Mouse (Mus musculus): ENCODE results near the gene Tnni2.

Gene Tnni2

DNA sequence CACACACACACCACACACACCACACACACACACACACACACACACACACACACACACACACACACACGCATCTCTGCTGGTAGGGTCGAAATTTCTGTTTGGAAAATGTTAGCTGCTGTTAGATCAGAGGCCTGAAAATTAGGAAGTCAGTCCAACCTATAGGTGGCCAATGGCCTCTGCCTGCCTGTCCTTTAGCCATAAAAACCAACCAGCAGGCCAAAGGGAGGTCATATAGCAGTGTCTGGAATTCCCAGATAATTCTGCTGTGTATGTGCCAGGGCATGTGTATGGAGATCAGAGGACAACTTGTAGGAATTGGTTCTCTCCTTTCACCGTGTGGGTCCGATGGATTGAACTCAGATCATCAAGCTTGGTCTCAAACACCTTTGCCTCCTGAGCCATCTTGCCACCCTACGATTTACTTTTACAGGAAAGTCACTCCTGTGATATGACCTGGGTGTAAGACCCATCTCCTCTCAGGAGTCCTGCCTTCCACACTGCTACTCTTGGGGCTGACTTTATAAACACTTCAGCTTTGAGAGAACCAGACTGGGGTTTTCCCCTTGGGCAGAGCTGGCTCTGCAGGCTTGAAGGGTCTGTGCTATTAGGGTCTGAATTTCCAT, 17.2 kb downstream of the Tnni2 start:
- in situ Hi-C loops (cut with MboI, MseI): no loop called here

DNA sequence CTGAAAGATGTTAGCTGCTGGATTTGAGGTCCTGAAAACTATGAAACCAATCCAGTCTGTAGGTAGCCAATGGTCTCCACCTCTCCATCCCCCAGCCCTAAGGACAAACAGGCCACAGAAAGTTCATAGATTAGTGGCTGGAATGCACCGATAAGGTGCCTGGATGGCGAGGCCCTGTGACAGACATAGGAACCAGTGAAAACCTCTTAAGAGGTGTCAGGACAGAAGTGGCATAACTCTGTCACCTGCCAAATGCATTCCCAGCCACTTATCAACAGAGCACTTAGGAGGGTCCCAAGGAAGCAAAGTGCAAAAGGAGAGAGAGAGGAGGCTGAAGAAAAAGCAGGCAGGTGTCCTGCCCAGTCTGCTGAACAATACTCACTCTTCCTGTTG, 17.7 kb downstream of the Tnni2 start:
- in situ Hi-C loops (cut with MboI, MseI): no loop called here

DNA sequence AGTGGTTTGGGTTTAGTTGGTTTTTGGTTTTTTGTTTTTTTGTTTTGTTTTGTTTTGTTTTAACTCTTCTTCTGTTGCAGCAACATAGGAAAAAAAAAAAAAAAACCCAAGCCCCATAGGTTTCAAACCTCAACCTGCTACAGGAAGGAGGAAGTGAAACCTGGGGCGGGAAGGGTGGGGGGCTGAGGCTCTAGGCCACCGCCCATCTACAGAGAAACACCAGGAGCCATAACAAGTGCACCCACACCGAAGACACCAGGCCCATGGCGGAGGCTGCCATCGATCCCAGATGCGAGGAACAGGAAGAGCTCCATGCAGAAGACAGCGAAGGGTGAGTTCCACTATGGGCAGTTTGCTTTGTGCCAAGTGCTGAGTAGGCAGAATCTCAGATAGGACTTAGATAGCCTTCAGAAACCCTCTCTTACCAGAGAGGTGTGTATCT, 19.0 kb downstream of the Tnni2 start, which contains the start of gene Lsp1:
TSS of gene Lsp1 (plus strand) at position 174 of the 442 bp plus-strand sequence.
- in situ Hi-C loops (cut with MboI, MseI): no loop called here

DNA sequence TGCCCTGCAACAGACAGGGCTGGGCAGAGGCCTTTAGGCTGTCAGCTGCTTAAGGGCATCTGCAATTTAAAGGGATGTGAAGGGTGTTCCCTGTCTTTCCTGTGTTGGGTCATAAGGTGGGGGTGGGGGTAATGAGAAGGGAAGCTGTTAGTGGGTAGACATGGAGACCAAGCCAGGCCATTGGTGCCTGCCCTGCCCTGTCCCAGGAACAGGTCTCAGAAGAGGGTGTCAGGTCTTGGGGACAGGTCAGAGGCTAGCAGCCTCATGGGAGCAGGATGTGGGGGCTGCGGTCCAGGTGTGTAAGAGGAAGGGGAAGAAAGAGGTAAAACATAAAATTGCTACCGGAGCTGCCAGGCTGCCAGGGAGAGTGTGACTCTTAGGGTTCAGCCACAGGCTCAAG, 19.8 kb downstream of the Tnni2 start:
- in situ Hi-C loops (cut with MboI, MseI): no loop called here

DNA sequence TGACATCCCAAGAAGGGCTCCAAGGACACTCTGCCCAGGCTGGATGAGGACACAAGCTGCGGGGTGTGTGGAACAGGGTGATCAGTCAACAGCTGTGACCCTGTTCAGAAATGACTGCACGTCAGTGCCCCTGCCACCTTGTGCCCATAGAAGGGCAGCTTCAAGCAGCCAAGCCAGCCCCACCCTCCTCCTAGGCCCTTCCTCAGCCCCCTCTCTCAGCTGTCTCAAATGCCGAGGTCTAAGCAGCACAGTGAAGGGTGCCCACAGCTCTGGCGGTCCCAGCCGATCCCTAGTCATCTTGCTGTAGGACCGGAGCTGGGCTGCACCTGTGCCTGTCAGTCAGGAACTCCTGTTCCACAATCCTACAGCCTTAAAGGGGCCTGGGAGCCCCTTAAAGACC, 20.6 kb downstream of the Tnni2 start:
- in situ Hi-C loops (cut with MboI, MseI): no loop called here

DNA sequence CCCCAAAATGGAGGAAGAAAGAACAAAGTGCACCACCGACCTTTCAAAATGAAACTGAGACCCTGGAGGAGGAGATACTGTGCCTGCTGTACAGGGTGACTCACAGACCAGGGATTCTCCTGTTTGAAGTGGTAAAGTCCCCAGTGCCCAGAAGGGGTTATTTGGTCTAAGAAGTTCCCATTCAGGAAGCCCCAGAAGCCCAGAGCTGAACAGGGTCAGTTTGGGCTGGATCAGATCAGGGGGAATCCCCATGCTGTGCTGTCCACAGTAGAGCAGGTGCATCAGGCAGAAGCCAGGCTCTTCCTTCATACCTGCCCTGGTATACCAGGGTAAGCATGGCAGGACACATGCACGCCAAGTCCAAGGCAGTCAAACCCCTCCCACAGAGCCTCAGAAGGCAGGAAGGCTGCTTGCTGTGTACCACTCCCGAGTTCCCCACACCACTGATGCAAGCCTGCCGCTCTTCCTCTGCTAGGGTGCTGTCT, 21.0 kb downstream of the Tnni2 start:
- in situ Hi-C loops (cut with MboI, MseI): no loop called here

DNA sequence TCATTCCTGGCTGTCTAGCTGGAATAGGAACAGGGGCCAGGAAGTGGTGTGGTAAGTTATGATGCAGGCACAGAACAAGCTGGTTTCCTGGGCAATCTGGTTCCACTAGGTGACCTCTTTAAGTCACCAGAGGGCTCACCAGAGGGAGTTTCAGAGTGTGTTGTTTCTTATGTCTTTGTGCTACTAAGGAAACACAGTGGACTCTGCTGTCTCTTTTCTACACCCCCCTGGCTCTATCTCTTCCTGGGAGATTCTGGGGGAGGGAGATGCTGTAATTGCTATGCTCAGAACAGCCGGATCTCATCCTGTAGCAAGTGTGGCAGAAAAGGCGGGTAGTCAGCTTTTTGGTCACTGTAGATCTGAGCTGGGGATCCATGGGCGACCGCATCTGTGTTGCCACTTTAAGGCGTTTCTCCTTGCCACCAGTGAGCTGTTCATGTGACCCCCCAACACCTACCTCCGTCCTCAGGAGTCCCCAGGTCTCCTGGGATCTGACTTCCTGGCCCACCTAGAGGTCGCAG, 28.6 kb downstream of the Tnni2 start:
- in situ Hi-C loops (cut with MboI, MseI): no loop called here

DNA sequence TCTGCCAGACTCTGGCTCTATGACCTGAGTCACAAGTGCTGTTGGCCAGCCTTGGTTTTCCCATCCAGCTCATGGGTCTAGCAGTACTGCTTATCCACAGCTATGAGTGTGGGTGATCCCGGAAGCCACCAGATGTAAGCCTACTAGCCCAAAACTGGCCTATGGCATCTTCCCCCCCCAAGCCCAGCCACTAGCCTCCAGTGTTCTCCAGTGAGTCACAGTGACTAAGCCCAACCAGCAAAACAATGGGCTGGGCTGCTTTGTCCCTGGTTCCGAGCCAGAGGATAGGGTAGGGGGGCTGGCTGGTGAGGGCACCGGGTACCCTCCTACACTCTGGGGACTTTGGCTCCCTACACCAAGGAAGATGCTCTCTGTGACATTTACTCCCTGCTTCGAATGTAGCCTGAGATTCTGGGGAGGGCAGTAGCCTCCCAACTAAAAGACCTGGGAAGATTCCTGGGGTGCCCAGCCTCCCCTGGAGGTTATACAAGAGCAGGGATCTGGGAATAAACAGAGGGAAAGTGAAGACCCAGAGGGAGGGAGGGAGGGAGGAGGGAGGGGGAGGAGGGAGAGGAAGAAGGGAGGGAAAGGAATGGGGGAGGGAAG, 29.3 kb downstream of the Tnni2 start:
- in situ Hi-C loops (cut with MboI, MseI): no loop called here

DNA sequence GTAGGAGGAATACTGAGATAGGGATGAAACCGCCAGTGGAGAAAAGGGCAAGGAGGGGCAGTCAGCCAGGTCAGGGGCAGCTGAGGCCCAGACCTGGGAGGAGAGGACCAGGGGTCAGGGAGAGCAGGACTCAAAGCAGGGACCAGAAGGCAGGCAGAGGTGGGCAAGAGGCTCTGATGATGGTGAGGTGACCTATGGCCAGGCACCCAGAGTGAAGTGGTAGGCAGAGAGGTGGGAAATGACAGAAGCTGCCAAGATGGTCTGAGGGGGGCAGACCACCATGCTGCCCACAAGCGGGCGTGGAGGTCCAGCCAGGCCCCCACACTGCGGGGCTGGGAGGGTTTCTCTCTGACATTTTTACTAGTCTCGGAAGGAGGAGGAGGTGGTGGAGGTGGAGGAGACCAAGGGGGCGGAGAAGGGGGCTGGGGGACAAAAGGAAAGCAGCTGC, 29.8 kb downstream of the Tnni2 start:
- in situ Hi-C loops (cut with MboI, MseI): no loop called here

DNA sequence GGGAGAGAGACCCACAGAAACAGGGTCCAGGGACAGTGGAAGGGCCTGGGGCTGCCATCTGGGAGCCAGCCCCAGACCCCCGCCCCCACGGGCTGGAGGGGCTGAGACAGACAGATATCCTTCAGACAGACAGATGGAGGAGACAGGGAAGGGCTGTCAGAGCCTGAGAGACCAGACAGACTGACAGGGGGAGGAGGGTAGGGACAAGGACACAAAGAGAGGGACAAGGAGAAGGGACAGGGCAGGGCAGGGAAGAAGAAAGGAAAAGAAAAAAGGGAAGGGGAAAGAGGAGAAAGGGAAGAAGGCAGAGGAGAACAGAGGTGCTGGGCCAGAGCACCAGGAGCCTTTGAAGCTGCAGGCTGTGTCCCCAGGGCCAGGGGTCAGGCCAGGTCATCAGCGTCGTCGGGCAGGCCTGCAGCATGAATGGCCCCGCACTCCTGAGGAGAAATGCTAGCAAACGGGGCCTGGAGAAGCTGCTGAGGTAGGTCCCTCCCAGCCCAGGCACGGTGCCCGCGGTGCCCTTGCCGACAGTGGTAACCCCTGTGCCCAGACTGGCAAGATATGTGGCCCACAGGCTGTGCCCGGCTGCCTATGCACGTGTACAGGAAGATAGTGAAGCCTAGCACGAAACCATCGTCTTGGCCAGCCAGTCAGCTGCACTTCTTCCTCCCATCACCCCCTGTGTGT, 30.4 kb downstream of the Tnni2 start:
- in situ Hi-C loops (cut with MboI, MseI): no loop called here

DNA sequence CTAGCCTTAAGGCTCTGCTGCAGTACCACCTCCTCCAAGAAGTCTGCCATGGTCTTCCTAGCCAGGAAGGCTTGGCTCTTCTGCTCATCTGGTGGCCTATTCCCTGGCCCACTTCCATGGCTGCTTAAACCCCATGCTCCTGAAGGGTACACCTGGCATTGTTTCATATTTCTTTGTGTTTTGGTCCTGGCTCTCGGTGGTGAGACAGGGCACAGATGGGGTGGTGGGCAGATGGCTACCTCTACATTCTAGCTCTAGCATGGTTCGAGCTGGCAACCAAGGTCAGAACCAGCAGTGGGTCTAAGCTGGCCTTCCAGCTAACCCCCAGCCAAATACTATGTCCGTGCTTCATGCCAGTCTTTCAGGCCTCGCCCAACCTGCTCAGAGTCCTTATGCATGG, 31.3 kb downstream of the Tnni2 start:
- in situ Hi-C loops (cut with MboI, MseI): no loop called here

DNA sequence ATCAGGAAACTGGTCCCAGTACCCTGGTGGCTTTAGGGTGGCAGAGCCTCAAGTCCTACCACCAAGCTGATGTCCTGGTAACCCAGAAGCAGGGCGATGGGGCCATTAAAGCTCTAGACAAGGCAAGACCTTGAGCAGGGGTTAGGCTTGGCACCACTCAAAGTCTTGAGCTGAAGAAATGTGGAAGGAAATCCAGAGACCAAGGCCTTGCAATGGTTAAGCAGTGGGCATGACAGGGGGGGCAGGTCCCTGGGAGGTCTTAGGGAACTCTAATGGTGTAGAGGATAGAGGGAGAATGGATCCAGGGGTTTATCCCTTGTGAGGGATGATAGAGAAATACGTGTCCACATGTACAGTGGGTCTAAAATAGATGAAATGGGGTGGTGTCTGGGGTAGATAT, 31.9 kb downstream of the Tnni2 start:
- in situ Hi-C loops (cut with MboI, MseI): no loop called here

DNA sequence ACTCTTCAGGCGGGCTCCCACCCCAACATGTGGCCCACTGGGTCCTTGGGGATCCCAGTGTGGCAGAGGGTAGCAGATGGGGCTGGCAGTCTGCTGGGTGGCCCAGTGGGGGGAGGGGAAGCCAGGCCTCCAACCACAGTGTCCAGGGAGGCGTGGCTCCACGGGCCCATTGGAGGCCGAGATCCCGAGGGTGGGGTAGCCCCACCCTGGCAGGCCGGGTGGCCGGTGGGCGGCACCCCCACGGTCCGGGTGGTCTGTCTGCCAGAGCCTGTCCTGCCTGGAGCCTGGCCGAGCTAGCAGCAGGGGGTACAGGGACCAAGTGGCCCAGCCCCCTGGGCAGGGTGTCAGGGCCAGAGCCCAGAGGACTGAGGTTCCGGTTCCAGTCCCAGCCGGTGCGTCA, 33.2 kb downstream of the Tnni2 start:
- in situ Hi-C loops (cut with MboI, MseI): no loop called here

DNA sequence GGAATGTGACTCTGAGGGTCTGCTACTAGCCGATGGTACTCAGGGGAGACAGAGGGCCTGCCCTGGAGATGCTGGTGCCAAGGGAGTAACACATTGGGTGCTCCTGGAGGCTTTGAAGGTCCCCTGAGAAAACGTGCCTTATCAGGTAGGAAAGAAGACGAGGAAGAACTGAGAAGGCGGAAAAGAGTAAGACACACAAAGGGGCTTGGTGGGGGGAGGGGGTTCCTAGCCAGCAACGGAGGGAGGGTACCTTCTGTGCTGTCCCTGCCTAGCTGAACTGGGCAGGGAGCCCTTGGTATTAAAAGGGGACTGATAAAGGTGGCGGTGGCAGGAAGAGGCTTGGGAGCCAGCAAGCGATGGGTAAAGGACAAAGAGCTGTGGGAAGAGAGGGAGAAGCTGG, 34.0 kb downstream of the Tnni2 start:
- in situ Hi-C loops (cut with MboI, MseI): no loop called here

DNA sequence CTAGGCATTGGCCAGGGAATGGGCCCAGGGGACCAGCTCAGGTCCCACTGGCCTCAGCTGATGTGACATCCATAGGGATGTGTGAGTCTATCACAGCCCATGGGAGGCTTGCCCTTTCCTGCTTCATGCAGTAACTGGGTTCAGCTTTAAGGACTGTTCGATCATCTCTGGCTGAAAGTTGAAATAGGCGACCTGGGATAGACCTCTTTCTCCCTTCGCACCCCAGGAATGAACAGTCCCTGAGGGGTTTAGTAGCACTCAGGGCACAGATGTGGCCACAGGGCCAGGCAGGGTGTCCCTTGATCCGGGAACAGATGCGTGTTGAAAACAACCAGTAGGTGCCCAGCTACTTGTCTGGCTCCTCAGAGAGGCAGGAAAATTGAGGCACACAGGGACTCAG, 34.7 kb downstream of the Tnni2 start:
- in situ Hi-C loops (cut with MboI, MseI): no loop called here

DNA sequence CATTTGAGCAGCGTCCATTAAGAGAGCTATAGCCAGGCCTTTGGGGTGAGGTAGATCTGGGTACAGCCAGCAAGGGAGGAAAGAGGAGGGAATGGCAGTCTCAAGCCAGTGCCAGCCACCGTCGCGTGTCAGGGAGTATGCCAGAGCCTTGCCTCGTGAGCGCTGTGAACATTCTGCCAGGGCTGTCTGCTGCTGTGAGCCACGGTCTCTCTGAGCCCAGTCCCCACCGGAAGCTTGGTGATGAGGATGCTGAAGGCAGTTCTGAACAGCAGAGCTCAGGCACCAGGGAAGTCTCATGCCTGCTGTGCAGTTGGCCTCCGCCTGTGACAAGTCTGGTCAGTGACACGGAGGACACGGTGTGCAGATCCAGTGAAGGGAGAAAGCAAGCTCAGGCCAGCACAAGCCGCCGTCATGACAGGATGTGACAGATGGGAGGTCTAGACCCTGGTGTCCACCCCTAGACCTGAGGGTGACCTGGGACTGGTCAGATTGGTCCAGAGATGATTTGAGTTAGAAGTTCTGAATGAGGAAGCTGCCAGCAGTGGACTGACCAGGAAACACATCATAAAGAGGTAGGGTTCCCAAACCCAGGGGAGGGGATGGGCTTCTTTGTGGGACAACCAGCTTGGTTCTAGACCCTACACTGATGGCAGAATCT, 35.3 kb downstream of the Tnni2 start:
- in situ Hi-C loops (cut with MboI, MseI): no loop called here

DNA sequence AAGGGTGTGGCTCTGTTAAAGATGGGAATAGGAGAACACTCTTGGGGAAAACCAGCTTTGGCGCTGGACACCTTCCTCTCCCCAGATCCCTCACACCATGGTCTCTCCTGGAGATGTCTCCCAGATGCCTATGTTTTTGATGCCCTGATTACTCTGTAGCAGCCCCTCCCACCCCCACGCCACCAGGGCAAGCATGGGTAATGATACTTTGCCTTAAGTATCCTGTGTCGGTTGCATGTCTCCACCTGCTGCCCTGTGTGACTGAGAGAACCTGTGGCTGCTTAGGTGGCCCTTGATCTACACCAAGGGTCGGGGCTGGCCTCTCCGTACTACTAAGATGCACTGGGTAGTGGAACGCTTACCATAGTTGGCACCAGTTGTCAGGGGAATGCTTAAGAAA, 36.4 kb downstream of the Tnni2 start:
- in situ Hi-C loops (cut with MboI, MseI): no loop called here

DNA sequence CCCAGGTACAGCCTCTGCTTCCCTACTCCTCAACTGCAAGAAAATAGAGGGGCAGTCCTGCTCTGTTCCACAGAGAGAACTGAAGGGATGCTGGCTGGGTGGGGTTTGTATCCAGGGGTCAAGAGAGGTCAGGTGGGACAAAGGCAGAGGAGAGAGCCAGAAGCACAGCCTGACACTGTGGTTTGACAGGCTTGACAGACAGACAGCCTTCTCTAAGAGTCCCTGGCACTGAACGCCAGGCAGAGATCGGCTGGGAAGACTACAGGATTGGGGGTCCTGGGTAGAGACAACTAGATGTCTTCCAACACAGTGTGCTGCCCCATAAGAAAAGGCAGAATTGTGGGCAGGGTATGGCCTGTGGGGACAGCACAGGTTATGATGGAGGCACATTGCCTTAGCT, 37.0 kb downstream of the Tnni2 start:
- in situ Hi-C loops (cut with MboI, MseI): no loop called here

DNA sequence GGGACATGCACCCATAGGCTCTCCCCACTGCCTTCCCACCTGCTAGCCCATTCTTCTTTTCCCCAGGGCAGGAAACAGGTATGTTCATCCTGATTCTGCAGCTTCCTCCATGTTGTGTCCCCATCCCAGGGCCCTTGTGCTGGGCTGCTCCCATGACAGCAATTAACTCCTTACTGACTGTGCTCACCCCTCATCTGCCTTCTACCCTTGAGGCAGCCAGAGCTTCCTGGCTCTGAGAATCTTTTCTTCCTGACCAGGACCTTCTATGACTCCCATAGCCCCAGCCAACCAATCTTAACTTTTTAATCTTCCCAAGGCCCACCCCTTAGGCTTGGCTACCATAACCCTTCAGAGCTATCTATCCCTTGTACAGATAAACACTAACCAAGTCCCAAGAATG, 37.7 kb downstream of the Tnni2 start:
- in situ Hi-C loops (cut with MboI, MseI): no loop called here

DNA sequence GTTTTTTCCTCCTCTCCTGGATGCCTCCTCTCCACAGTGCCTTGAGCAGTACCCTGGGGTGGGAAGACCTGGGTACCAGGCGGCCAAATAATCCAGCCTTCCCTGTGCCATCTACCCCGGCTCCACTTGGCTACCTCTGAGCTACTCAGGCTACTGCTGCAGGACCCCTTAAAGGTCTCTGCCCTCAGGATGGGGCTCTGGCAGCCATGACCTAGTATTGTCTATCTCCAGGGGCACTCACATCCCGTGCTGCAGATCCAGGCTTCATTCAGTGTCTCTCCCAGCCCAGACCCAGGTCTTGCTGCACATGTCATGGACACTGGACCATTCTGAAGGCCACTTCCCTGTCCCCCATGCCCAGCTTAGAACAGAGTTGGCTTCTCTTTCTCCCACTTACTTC, 38.3 kb downstream of the Tnni2 start:
- in situ Hi-C loops (cut with MboI, MseI): no loop called here

DNA sequence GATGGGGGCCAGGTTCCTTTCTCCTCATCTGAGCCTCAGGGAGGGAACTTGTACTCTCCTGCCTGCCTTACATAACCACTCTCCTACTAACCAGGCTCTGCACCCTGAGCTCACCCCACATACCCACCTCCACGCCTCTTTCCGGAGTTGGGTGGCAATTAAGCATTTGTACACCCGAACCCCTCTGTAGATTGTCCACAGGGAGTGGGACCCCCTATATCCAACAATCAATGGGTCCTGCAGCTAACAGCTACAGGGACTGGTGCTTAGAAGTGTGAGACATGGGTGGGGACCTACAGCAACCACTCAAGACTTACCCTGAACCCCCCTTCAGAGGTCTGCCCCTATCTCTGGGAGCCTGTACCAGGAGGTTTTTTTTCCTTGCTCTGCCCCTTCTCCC, 39.1 kb downstream of the Tnni2 start:
- in situ Hi-C loops (cut with MboI, MseI): no loop called here

DNA sequence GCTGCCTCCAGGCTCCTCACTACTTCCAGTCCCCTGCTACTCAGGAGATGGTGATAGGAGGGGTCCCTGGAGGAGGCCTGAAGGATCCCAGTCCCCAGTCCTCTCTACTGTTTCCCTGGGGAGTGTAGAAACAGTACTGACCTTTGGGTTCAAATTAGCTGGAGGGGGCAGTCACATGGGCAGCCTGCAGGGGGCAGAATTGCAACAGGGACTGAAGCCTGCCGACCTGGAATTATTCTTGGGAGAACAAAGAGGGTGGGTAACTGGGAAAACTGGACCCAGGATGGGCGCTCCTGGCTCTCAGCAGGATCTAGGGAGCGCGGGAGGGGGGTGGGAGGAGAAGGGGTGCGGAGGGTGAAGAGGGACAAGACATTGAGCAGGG, 39.6 kb downstream of the Tnni2 start:
- in situ Hi-C loops (cut with MboI, MseI): no loop called here

All from T-helper 2 cell (primary cell).